Mouse (Mus musculus) stomach, embryonic 15.5 days (tissue): ENCODE data around the gene Filip1l. TPM values are rescaled to one million over a fixed set of nuclear protein-coding genes. Genes with fewer than 3 reads are reported as not detected.

Source experiments
- ATAC-seq: fragments of 200-750 bp; cut with Nextera tagmentation; 2 replicates; pipeline ENCODE4 v1.8.0; 2017; ENCODE audit warnings: low read depth, moderate number of reproducible peaks, moderate TSS enrichment; ENCODE audit not compliant: insufficient read depth, low FRiP score
- H3K27ac ChIP-seq: fragments of 300-500 bp; sonication (generic); 2 replicates; pipeline ENCODE4 v1.5.1; 2015; ENCODE audit warnings: mild to moderate bottlenecking, inconsistent platforms
- H3K27me3 ChIP-seq: fragments of 300-500 bp; sonication (generic); replicated peaks from 2 replicates; pipeline ENCODE4 v1.6.1; 2015; ENCODE audit warnings: inconsistent platforms
- H3K36me3 ChIP-seq: fragments of 300-500 bp; sonication (generic); 2 replicates; pipeline ENCODE4 v1.6.1; 2015; ENCODE audit warnings: inconsistent platforms
- H3K4me1 ChIP-seq: fragments of 300-500 bp; sonication (generic); 2 replicates; pipeline ENCODE4 v1.6.1; 2015; ENCODE audit warnings: inconsistent platforms
- H3K4me2 ChIP-seq: fragments of 300-500 bp; sonication (generic); 2 replicates; pipeline ENCODE4 v1.6.1; 2015; ENCODE audit warnings: mild to moderate bottlenecking, inconsistent platforms
- H3K4me3 ChIP-seq: fragments of 300-500 bp; sonication (generic); replicated peaks from 2 replicates; pipeline ENCODE4 v1.5.1; 2015; ENCODE audit warnings: inconsistent platforms
- H3K9ac ChIP-seq: fragments of 300-500 bp; sonication (generic); 2 replicates; pipeline ENCODE4 v1.6.1; 2015; ENCODE audit warnings: inconsistent platforms
- H3K9me3 ChIP-seq: fragments of 300-500 bp; sonication (generic); 2 replicates; pipeline ENCODE4 v1.6.1; 2016; ENCODE audit warnings: inconsistent platforms
- WGBS: fragments of 180-500 bp; shearing (Covaris S2); methylation state at CpG from one replicate; pipeline ENCODE4 v1.1.7; 2015; 5-methylcytosine and 5-hydroxymethylcytosine counted together
- polyA plus RNA-seq: library from polyadenylated mRNA; unstranded; fragments of >200 nt; fragmentation: Nextera tagmentation; extraction: Ambion mirVana; gene quantifications from 2 replicates; pipeline ENCODE4 v1.2.1, GENCODE M21; 2015

Filip1l gene
- polyA plus RNA-seq, 1 experiment from 2014 or later, result 42.1 TPM

- WGBS, result 38% methylated on average over 1 of the region's 1 CpGs
- H3K4me2 ChIP-seq, result no peak overlapping the region
- no peaks in the 10 kb centered on the region for H3K27me3 ChIP-seq
- no peak overlapping the region for H3K27ac ChIP-seq
- no peak overlapping the region for H3K4me3 ChIP-seq
- H3K4me1 ChIP-seq, result no peaks in the 10 kb centered on the region
- no peaks in the 10 kb centered on the region for H3K9me3 ChIP-seq
- ATAC-seq, result no peak
- H3K36me3 ChIP-seq, result 0 out of 2 replicates have a peak, but pooled peaks cover 2% of the 10 kb centered on the region
- H3K9ac ChIP-seq, result no peak overlapping the region
Observed at GRCm38 (mm10) chr16:57564807-57565206, 211.9 kb downstream of the Filip1l start.

GRCm38 (mm10) chr16:57566215-57566614 lies 213.3 kb downstream of the Filip1l start:
- no peak overlapping the region for H3K27ac ChIP-seq
- no peak overlapping the region for H3K9ac ChIP-seq
- 0 out of 2 replicates have a peak, but pooled peaks cover 6% of the 10 kb centered on the region for H3K36me3 ChIP-seq
- 59% methylated on average over 3 of the region's 3 CpGs for WGBS
- H3K4me1 ChIP-seq, result no peaks in the 10 kb centered on the region; the same call in 1 of the 2 replicates
- ATAC-seq, result no peak
- H3K27me3 ChIP-seq, result no peaks in the 10 kb centered on the region
- no peak overlapping the region for H3K4me2 ChIP-seq
- H3K9me3 ChIP-seq, result no peaks in the 10 kb centered on the region
- H3K4me3 ChIP-seq, result no peak overlapping the region

- ATAC-seq, result peak; percentile 92
Observed at GRCm38 (mm10) chr16:57568648-57569404, 215.9 kb downstream of the Filip1l start.

GRCm38 (mm10) chr16:57570789-57571311 lies 218.0 kb downstream of the Filip1l start:
- Histone ChIP-seq H3K4me2 (no peak overlapping the region), H3K4me1 (no peaks in the 10 kb centered on the region; the same call in 1 of the 2 replicates), H3K9me3 (no peaks in the 10 kb centered on the region), H3K36me3 (peaks cover 13% of the 10 kb centered on the region; the same call in 1 of the 2 replicates), H3K4me3 (no peak overlapping the region), H3K27me3 (no peaks in the 10 kb centered on the region), H3K27ac (no peak overlapping the region), H3K9ac (no peak overlapping the region)
- whole genome bisulfite sequencing, result 82% methylated on average over 5 of the region's 5 CpGs
- no peak for ATAC-seq

More at GRCm38 (mm10) chr16:57568648-57569404, 215.9 kb downstream of the Filip1l start:
- H3K4me1 ChIP-seq, result no peaks in the 10 kb centered on the region; the same call in 1 of the 2 replicates
- H3K27ac ChIP-seq, result no peak overlapping the region
- no peak overlapping the region for H3K9ac ChIP-seq
- no peaks in the 10 kb centered on the region for H3K27me3 ChIP-seq
- no peak overlapping the region for H3K4me3 ChIP-seq
- peaks cover 13% of the 10 kb centered on the region; the same call in 1 of the 2 replicates for H3K36me3 ChIP-seq
- 42% methylated on average over 7 of the region's 7 CpGs for WGBS
- H3K4me2 ChIP-seq, result no peak overlapping the region
- H3K9me3 ChIP-seq, result no peaks in the 10 kb centered on the region

- no peak overlapping the region for H3K4me3 ChIP-seq
- H3K4me1 ChIP-seq, result no peaks in the 10 kb centered on the region; the same call in 1 of the 2 replicates
- H3K27me3 ChIP-seq, result no peaks in the 10 kb centered on the region
- no peak overlapping the region for H3K4me2 ChIP-seq
- H3K36me3 ChIP-seq, result peaks cover 13% of the 10 kb centered on the region; the same call in 1 of the 2 replicates
- H3K27ac ChIP-seq, result no peak overlapping the region; the same call in 1 of the 2 replicates
- WGBS, result 35% methylated on average over 1 of the region's 1 CpGs
- no peak overlapping the region for H3K9ac ChIP-seq
- H3K9me3 ChIP-seq, result no peaks in the 10 kb centered on the region
- ATAC-seq, result no peak
Observed at GRCm38 (mm10) chr16:57573831-57574230, 220.9 kb downstream of the Filip1l start.

- Histone ChIP-seq H3K4me2 (no peak overlapping the region), H3K36me3 (peaks cover 8% of the 10 kb centered on the region; the same call in 1 of the 2 replicates), H3K9ac (no peak overlapping the region), H3K27me3 (no peaks in the 10 kb centered on the region), H3K27ac (no peak overlapping the region), H3K4me3 (no peak overlapping the region), H3K4me1 (no peaks in the 10 kb centered on the region; the same call in 1 of the 2 replicates), H3K9me3 (no peaks in the 10 kb centered on the region)
- WGBS, result 98% methylated on average over 1 of the region's 1 CpGs
- ATAC-seq, result no peak
Observed at GRCm38 (mm10) chr16:57575764-57576388, 223.0 kb downstream of the Filip1l start.

GRCm38 (mm10) chr16:57577519-57577918 lies 224.6 kb downstream of the Filip1l start:
- no peak overlapping the region for H3K9ac ChIP-seq
- no peak overlapping the region for H3K4me2 ChIP-seq
- no peaks in the 10 kb centered on the region for H3K27me3 ChIP-seq
- no peaks in the 10 kb centered on the region for H3K36me3 ChIP-seq
- ATAC-seq, result no peak
- no peaks in the 10 kb centered on the region for H3K9me3 ChIP-seq
- H3K4me3 ChIP-seq, result no peak overlapping the region
- no peak overlapping the region for H3K27ac ChIP-seq
- no peaks in the 10 kb centered on the region for H3K4me1 ChIP-seq
- WGBS, result 94% methylated on average over 1 of the region's 1 CpGs

GRCm38 (mm10) chr16:57580041-57580440 lies 227.1 kb downstream of the Filip1l start:
- no peak overlapping the region for H3K9ac ChIP-seq
- no peak overlapping the region for H3K4me3 ChIP-seq
- WGBS, result 59% methylated on average over 7 of the region's 7 CpGs
- no peak for ATAC-seq
- H3K4me1 ChIP-seq, result no peaks in the 10 kb centered on the region
- H3K36me3 ChIP-seq, result no peaks in the 10 kb centered on the region
- H3K9me3 ChIP-seq, result no peaks in the 10 kb centered on the region
- H3K27me3 ChIP-seq, result no peaks in the 10 kb centered on the region
- H3K27ac ChIP-seq, result 0 out of 2 replicates have a peak overlapping the region, but pooled peaks have one; percentile 11
- no peak overlapping the region for H3K4me2 ChIP-seq

- Histone ChIP-seq H3K27me3 (no peaks in the 10 kb centered on the region), H3K4me2 (no peak overlapping the region), H3K36me3 (no peaks in the 10 kb centered on the region), H3K4me1 (no peaks in the 10 kb centered on the region), H3K9me3 (no peaks in the 10 kb centered on the region), H3K9ac (no peak overlapping the region), H3K4me3 (no peak overlapping the region), H3K27ac (0 out of 2 replicates have a peak overlapping the region, but pooled peaks have one; percentile 42)
- no peak for ATAC-seq
- 59% methylated on average over 2 of the region's 2 CpGs for WGBS
Observed at GRCm38 (mm10) chr16:57582008-57582407, 229.1 kb downstream of the Filip1l start.

- no peaks in the 10 kb centered on the region for H3K36me3 ChIP-seq
- 29% methylated on average over 3 of the region's 3 CpGs for WGBS
- H3K9ac ChIP-seq, result no peak overlapping the region
- no peaks in the 10 kb centered on the region for H3K4me1 ChIP-seq
- no peaks in the 10 kb centered on the region for H3K27me3 ChIP-seq
- no peak overlapping the region for H3K4me2 ChIP-seq
- no peak for ATAC-seq
- H3K27ac ChIP-seq, result no peak overlapping the region
- no peak overlapping the region for H3K4me3 ChIP-seq
- no peaks in the 10 kb centered on the region for H3K9me3 ChIP-seq
Observed at GRCm38 (mm10) chr16:57585201-57585600, 232.3 kb downstream of the Filip1l start.

GRCm38 (mm10) chr16:57593422-57594157 lies 240.7 kb downstream of the Filip1l start:
- no peak for ATAC-seq

More at GRCm38 (mm10) chr16:57593422-57594157, 240.7 kb downstream of the Filip1l start:
- Histone ChIP-seq H3K4me1 (no peaks in the 10 kb centered on the region), H3K4me3 (no peak overlapping the region), H3K9me3 (no peaks in the 10 kb centered on the region), H3K36me3 (no peaks in the 10 kb centered on the region), H3K27me3 (no peaks in the 10 kb centered on the region), H3K4me2 (no peak overlapping the region), H3K27ac (no peak overlapping the region), H3K9ac (no peak overlapping the region)
- 30% methylated on average over 7 of the region's 7 CpGs for WGBS
